13 mouse cellular contexts compared by ENCODE assay signal in genomic region chr2:152087111-152087510, GRCm38 (mm10). TPM values are rescaled to one million over a fixed set of nuclear protein-coding genes. Genes with fewer than 3 reads are reported as not detected.
DNase-seq lines count a peak whose midpoint lies in the region; ATAC-seq and TF ChIP-seq lines count a peak whose summit lies in the region.
"Had no signal": no experiment of that assay in that cellular context is flagged by ENCODE, and none has a peak within 500 bp of the region (broad histone marks: within the 10 kb centered on the region; RNA-seq: fewer than 3 reads in every experiment).

No protein-coding gene starts in this region.

- peak overlapping the region; percentile 58 for H3K4me2 ChIP-seq in neural tube, embryonic 11.5 days (ENCODE audit: low read depth)
- 0 out of 2 replicates have a peak overlapping the region, but pooled peaks have one; percentile 16 for H3K4me2 ChIP-seq in heart, embryonic 11.5 days
- peak overlapping the region; percentile 87 for H3K4me2 ChIP-seq in hindbrain, embryonic 13.5 days

- WGBS in neural tube, embryonic 11.5 days = 90% methylated on average over 5 of the region's 5 CpGs
- 53% methylated on average over 5 of the region's 5 CpGs for WGBS in heart, embryonic 11.5 days (ENCODE audit: insufficient replicate concordance)
- 63% methylated on average over 5 of the region's 5 CpGs for WGBS in hindbrain, embryonic 13.5 days
- 20% methylated on average over 5 of the region's 5 CpGs for WGBS in olfactory bulb, adult 2 months
- 85% methylated on average over 5 of the region's 5 CpGs for WGBS in kidney, adult 2 months

- no peaks in the 10 kb centered on the region for H3K9me3 ChIP-seq in neural tube, embryonic 11.5 days (ENCODE audit: control insufficient read depth, low read length)
- H3K9me3 ChIP-seq in heart, embryonic 11.5 days (replicated peaks; ENCODE audit: control insufficient read depth, low read length) = no peaks in the 10 kb centered on the region
- no peaks in the 10 kb centered on the region for H3K9me3 ChIP-seq in hindbrain, embryonic 13.5 days
- H3K9me3 ChIP-seq: G1E had no signal

- peaks cover 6% of the 10 kb centered on the region; the same call in 1 of the 2 replicates for H3K27me3 ChIP-seq in neural tube, embryonic 11.5 days (ENCODE audit: control insufficient read depth, insufficient read depth, low read length)
- H3K27me3 ChIP-seq in heart, embryonic 11.5 days (ENCODE audit: control insufficient read depth, insufficient read depth, low read length) = peaks cover 46% of the 10 kb centered on the region
- 0 out of 2 replicates have a peak, but pooled peaks cover 5% of the 10 kb centered on the region for H3K27me3 ChIP-seq in hindbrain, embryonic 13.5 days
- H3K27me3 ChIP-seq in kidney, adult 2 months (replicated peaks; ENCODE audit: control insufficient read depth, insufficient read depth, low read length) = no peaks in the 10 kb centered on the region

- H3K27ac ChIP-seq in neural tube, embryonic 11.5 days (ENCODE audit: low read depth, low read length) = no peak overlapping the region
- H3K27ac ChIP-seq in heart, embryonic 11.5 days (ENCODE audit: low read depth, low read length) = no peak overlapping the region
- peak overlapping the region; percentile 78 for H3K27ac ChIP-seq in hindbrain, embryonic 13.5 days
- peak overlapping the region; percentile 79 for H3K27ac ChIP-seq in olfactory bulb, adult 2 months (ENCODE audit: insufficient read depth, low read depth, low read length)
- no peak overlapping the region for H3K27ac ChIP-seq in kidney, adult 2 months (ENCODE audit: insufficient read depth, low read depth, low read length)

- no peak for TF ChIP-seq POLR2A in olfactory bulb, adult 2 months (IDR thresholded peaks at IDR 0.05; ENCODE audit: insufficient read depth, low read depth, low read length)
- no peak for TF ChIP-seq POLR2A in kidney, adult 2 months (IDR thresholded peaks at IDR 0.05; ENCODE audit: low read depth, low read length)

- H3K4me3 ChIP-seq in neural tube, embryonic 11.5 days (ENCODE audit: low read depth, low read length) = no peak overlapping the region
- H3K4me3 ChIP-seq in heart, embryonic 11.5 days (ENCODE audit: low read depth, low read length) = no peak overlapping the region
- peak overlapping the region; percentile 30 for H3K4me3 ChIP-seq in hindbrain, embryonic 13.5 days
- H3K4me3 ChIP-seq in olfactory bulb, adult 2 months (ENCODE audit: insufficient read depth, low read depth, low read length) = no peak overlapping the region
- no peak overlapping the region for H3K4me3 ChIP-seq in kidney, adult 2 months (ENCODE audit: insufficient read depth, low read depth, low read length)

- peaks cover 11% of the 10 kb centered on the region for H3K4me1 ChIP-seq in neural tube, embryonic 11.5 days (ENCODE audit: control insufficient read depth, insufficient read depth, low read length)
- H3K4me1 ChIP-seq in heart, embryonic 11.5 days (ENCODE audit: control insufficient read depth, insufficient read depth, low read length) = peaks cover 7% of the 10 kb centered on the region; the same call in 1 of the 2 replicates
- H3K4me1 ChIP-seq in hindbrain, embryonic 13.5 days (replicated peaks) = peaks cover 93% of the 10 kb centered on the region
- H3K4me1 ChIP-seq in olfactory bulb, adult 2 months (ENCODE audit: control insufficient read depth, insufficient read depth, low read length) = peaks cover 54% of the 10 kb centered on the region
- no peaks in the 10 kb centered on the region for H3K4me1 ChIP-seq in kidney, adult 2 months (ENCODE audit: control insufficient read depth, insufficient read depth, low read length)

- H3K9ac ChIP-seq in neural tube, embryonic 11.5 days (ENCODE audit: low read length) = no peak overlapping the region; the same call in 1 of the 2 replicates
- no peak overlapping the region for H3K9ac ChIP-seq in heart, embryonic 11.5 days (ENCODE audit: low read depth, low read length)
- H3K9ac ChIP-seq in hindbrain, embryonic 13.5 days = peak overlapping the region; percentile 99

- no peak for ATAC-seq in neural tube, embryonic 11.5 days (ENCODE audit: insufficient read depth, low FRiP score, low TSS enrichment)
- no peak for ATAC-seq in heart, embryonic 11.5 days (replicated peaks; ENCODE audit: insufficient number of reproducible peaks, low FRiP score, low TSS enrichment)
- no peak for ATAC-seq in hindbrain, embryonic 13.5 days (ENCODE audit: low FRiP score)
- ATAC-seq: intestine, embryonic 16.5 days had no signal

- DNase-seq in neural tube, embryonic 11.5 days (ENCODE audit: low spot score) = no peak
- DNase-seq in neural tube, embryonic 10.5 days (ENCODE audit: extremely low spot score, low spot score) = no peak
- DNase-seq in adrenal gland, adult 2 months = no peak
- no peak for DNase-seq in kidney, adult 2 months
- DNase-seq in kidney, postnatal 10 days = no peak
- DNase-seq: adrenal gland, postnatal 14 days had no signal

- TF ChIP-seq CTCF in olfactory bulb, adult 2 months (IDR thresholded peaks at IDR 0.05; ENCODE audit: insufficient read depth, low read depth, low read length) = no peak
- no peak for TF ChIP-seq CTCF in kidney, adult 2 months (conservative IDR thresholded peaks at IDR 0.05; ENCODE audit: insufficient read depth, insufficient read length, low read depth, low read length)

- no peaks in the 10 kb centered on the region; the same call in 1 of the 2 replicates for H3K36me3 ChIP-seq in neural tube, embryonic 11.5 days (ENCODE audit: control insufficient read depth, insufficient read depth, low read length)
- H3K36me3 ChIP-seq in heart, embryonic 11.5 days (ENCODE audit: control insufficient read depth, insufficient read depth, low read length) = no peaks in the 10 kb centered on the region
- peaks cover 30% of the 10 kb centered on the region for H3K36me3 ChIP-seq in hindbrain, embryonic 13.5 days
- no peaks in the 10 kb centered on the region for H3K36me3 ChIP-seq in kidney, adult 2 months (ENCODE audit: control insufficient read depth, insufficient read depth, low read length)
- H3K36me3 ChIP-seq: G1E had no signal

RNA-seq across cellular contexts. Expression of gene Scrt2, which starts 5.8 kb away (rescaled TPM):
- polyA plus RNA-seq in neural tube, embryonic 11.5 days (2014; fragmentation: Nextera tagmentation; extraction: Ambion mirVana) = 23.0 and 25.1 TPM in 2 replicates
- 0.06 and 0.11 TPM in 2 replicates for polyA plus RNA-seq in heart, embryonic 11.5 days (2014; fragmentation: Nextera tagmentation; extraction: Ambion mirVana)
- polyA plus RNA-seq in hindbrain, embryonic 13.5 days (2015; fragmentation: Nextera tagmentation; extraction: Ambion mirVana) = 24.0 and 27.8 TPM in 2 replicates
- not detected in 2 replicates for polyA plus RNA-seq in olfactory bulb, adult 2 months (2012; ENCODE audit: insufficient read depth, insufficient read length, low replicate concordance, missing spikeins)
- under 1 TPM; 0.21 to 0.35 TPM for total RNA-seq in adrenal gland, adult 2 months (2021)
- 0.27 and 0.36 TPM in 2 replicates for polyA plus RNA-seq in adrenal gland, adult 2 months (2012; rRNA removed)
- polyA plus RNA-seq in kidney, adult 2 months (2012; rRNA removed) = not detected in 2 replicates
- total RNA-seq: common myeloid progenitor, adult 5-6 weeks had no signal
- polyA plus RNA-seq: G1E; intestine, embryonic 16.5 days; lung, embryonic 16.5 days had no signal

RNA-seq across cellular contexts. Expression of gene Srxn1, which starts 18.2 kb away (rescaled TPM):
- 17.5 and 18.8 TPM in 2 replicates for polyA plus RNA-seq in neural tube, embryonic 11.5 days (2014; fragmentation: Nextera tagmentation; extraction: Ambion mirVana)
- polyA plus RNA-seq in heart, embryonic 11.5 days (2014; fragmentation: Nextera tagmentation; extraction: Ambion mirVana) = 8.1 and 8.8 TPM in 2 replicates
- polyA plus RNA-seq in hindbrain, embryonic 13.5 days (2015; fragmentation: Nextera tagmentation; extraction: Ambion mirVana) = 16.1 and 16.8 TPM in 2 replicates
- not detected in 2 replicates for polyA plus RNA-seq in olfactory bulb, adult 2 months (2012; ENCODE audit: insufficient read depth, insufficient read length, low replicate concordance, missing spikeins)
- total RNA-seq in adrenal gland, adult 2 months (2021) = 100 to 1,000 TPM; 188 to 772 TPM
- polyA plus RNA-seq in adrenal gland, adult 2 months (2012; rRNA removed) = 315 and 608 TPM in 2 replicates
- polyA plus RNA-seq in kidney, adult 2 months (2012; rRNA removed) = 113 and 135 TPM in 2 replicates

RNA-seq across cellular contexts. Expression of gene Tcf15, which starts 56.2 kb away (rescaled TPM):
- 40.9 and 41.0 TPM in 2 replicates for polyA plus RNA-seq in neural tube, embryonic 11.5 days (2014; fragmentation: Nextera tagmentation; extraction: Ambion mirVana)
- 3.2 and 3.3 TPM in 2 replicates for polyA plus RNA-seq in heart, embryonic 11.5 days (2014; fragmentation: Nextera tagmentation; extraction: Ambion mirVana)
- 2.8 and 3.2 TPM in 2 replicates for polyA plus RNA-seq in hindbrain, embryonic 13.5 days (2015; fragmentation: Nextera tagmentation; extraction: Ambion mirVana)
- polyA plus RNA-seq in olfactory bulb, adult 2 months (2012; ENCODE audit: insufficient read depth, insufficient read length, low replicate concordance, missing spikeins) = not detected in 2 replicates
- total RNA-seq in adrenal gland, adult 2 months (2021) = 1 to 10 TPM; 2.8 to 5.7 TPM
- 19.0 and 32.0 TPM in 2 replicates for polyA plus RNA-seq in adrenal gland, adult 2 months (2012; rRNA removed)
- polyA plus RNA-seq in kidney, adult 2 months (2012; rRNA removed) = 2.9 and 4.6 TPM in 2 replicates
- total RNA-seq: G1E had no signal
- polyA plus RNA-seq: G1E had no signal

Comparison
In these comparisons a context has a peak if more than half of its experiments do, and no peak if none do; other contexts are left out.
1. H3K27ac ChIP-seq: peak in hindbrain, embryonic 13.5 days (single experiment) and olfactory bulb, adult 2 months (single experiment); none in neural tube, embryonic 11.5 days (single experiment), heart, embryonic 11.5 days (single experiment) and kidney, adult 2 months (single experiment).
2. H3K4me2 ChIP-seq: peak in every context shown above with its lines; median percentile 87 in hindbrain, embryonic 13.5 days; 58 in neural tube, embryonic 11.5 days; 16 in heart, embryonic 11.5 days.
3. RNA of gene Scrt2, which starts 5.8 kb away (polyA plus RNA-seq): 24.0 to 27.8 TPM in hindbrain, embryonic 13.5 days and 23.0 to 25.1 TPM in neural tube, embryonic 11.5 days; 0.27 to 0.36 TPM in adrenal gland, adult 2 months, 0.06 to 0.11 TPM in heart, embryonic 11.5 days, not detected in olfactory bulb, adult 2 months and not detected in kidney, adult 2 months; every median in the first group is over 10 times any median in the second.